Mouse (Mus musculus): ENCODE data around the gene Zfp553. TPM values are rescaled to one million over a fixed set of nuclear protein-coding genes. Genes with fewer than 3 reads are reported as not detected.

Zfp553 gene
- polyA plus RNA-seq, 1 experiment from 2014 or later: 7.4 TPM

- peak; percentile 34 for TF ChIP-seq CTCF (IDR thresholded peaks at IDR 0.05; ENCODE audit: low read depth)
- H3K27me3 ChIP-seq (replicated peaks; ENCODE audit: control insufficient read depth, insufficient read depth, low read length): no peaks in the 10 kb centered on the region
- peaks cover 6% of the 10 kb centered on the region; the same call in 1 of the 2 replicates for H3K36me3 ChIP-seq (ENCODE audit: control insufficient read depth, insufficient read depth)
- H3K4me2 ChIP-seq (replicated peaks; ENCODE audit: low read depth): peak overlapping the region; percentile 88
- no peaks in the 10 kb centered on the region for H3K4me1 ChIP-seq (replicated peaks; ENCODE audit: control insufficient read depth, insufficient read depth, low read length)
- H3K27ac ChIP-seq (ENCODE audit: low read depth, low read length): no peak overlapping the region
- H3K9me3 ChIP-seq (ENCODE audit: control insufficient read depth): no peaks in the 10 kb centered on the region
- H3K4me3 ChIP-seq (ENCODE audit: low read depth, low read length): no peak overlapping the region; the same call in 1 of the 2 replicates
- H3K9ac ChIP-seq (ENCODE audit: low read depth, low read length): no peak overlapping the region
- no peak for ATAC-seq
- WGBS: 59% methylated on average over 8 of the region's 8 CpGs
These were observed 26.5 kb downstream of the Zfp553 start for GRCm38 (mm10) chr7:127259186-127259905.

- H3K27me3 ChIP-seq (replicated peaks; ENCODE audit: control insufficient read depth, insufficient read depth, low read length): no peaks in the 10 kb centered on the region
- under 1% methylated on average over 50 of the region's 50 CpGs for whole genome bisulfite sequencing
- H3K4me2 ChIP-seq (replicated peaks; ENCODE audit: low read depth): peak within 1 kb of the TSS; percentile 88
- peak; percentile 92 for TF ChIP-seq CTCF (IDR thresholded peaks at IDR 0.05; ENCODE audit: low read depth)
- H3K9ac ChIP-seq (ENCODE audit: low read depth, low read length): peak within 1 kb of the TSS; percentile 53
- peak within 1 kb of the TSS; percentile 72 for H3K4me3 ChIP-seq (ENCODE audit: low read depth, low read length)
- H3K9me3 ChIP-seq (ENCODE audit: control insufficient read depth): no peaks in the 10 kb centered on the region
- H3K36me3 ChIP-seq (ENCODE audit: control insufficient read depth, insufficient read depth): peaks cover 6% of the 10 kb centered on the region; the same call in 1 of the 2 replicates
- ATAC-seq: peak; percentile 97
- peak within 1 kb of the TSS; percentile 35; the same call in 1 of the 2 replicates for H3K27ac ChIP-seq (ENCODE audit: low read depth, low read length)
- no peaks in the 10 kb centered on the region for H3K4me1 ChIP-seq (replicated peaks; ENCODE audit: control insufficient read depth, insufficient read depth, low read length)
These were observed 27.6 kb downstream of the Zfp553 start, which contains the start of gene Dctpp1 for GRCm38 (mm10) chr7:127260309-127261111. TSS of gene Dctpp1 (minus strand) at chr7:127260709.

GRCm38 (mm10) chr7:127262218-127262961, 29.5 kb downstream of the Zfp553 start:
- no peak for TF ChIP-seq CTCF (IDR thresholded peaks at IDR 0.05; ENCODE audit: low read depth)
- peaks cover under 1% of the 10 kb centered on the region; the same call in 1 of the 2 replicates for H3K36me3 ChIP-seq (ENCODE audit: control insufficient read depth, insufficient read depth)
- H3K27me3 ChIP-seq (replicated peaks; ENCODE audit: control insufficient read depth, insufficient read depth, low read length): no peaks in the 10 kb centered on the region
- H3K4me2 ChIP-seq (replicated peaks; ENCODE audit: low read depth): no peak overlapping the region
- H3K27ac ChIP-seq (ENCODE audit: low read depth, low read length): no peak overlapping the region
- H3K4me1 ChIP-seq (replicated peaks; ENCODE audit: control insufficient read depth, insufficient read depth, low read length): no peaks in the 10 kb centered on the region
- H3K9me3 ChIP-seq (ENCODE audit: control insufficient read depth): no peaks in the 10 kb centered on the region
- no peak overlapping the region for H3K4me3 ChIP-seq (ENCODE audit: low read depth, low read length)
- no peak overlapping the region for H3K9ac ChIP-seq (ENCODE audit: low read depth, low read length)
- 74% methylated on average over 10 of the region's 10 CpGs for WGBS
- no peak for ATAC-seq

GRCm38 (mm10) chr7:127263526-127263925, 30.7 kb downstream of the Zfp553 start:
- H3K4me3 ChIP-seq (ENCODE audit: low read depth, low read length): no peak overlapping the region
- H3K36me3 ChIP-seq (ENCODE audit: control insufficient read depth, insufficient read depth): no peaks in the 10 kb centered on the region
- no peak overlapping the region for H3K4me2 ChIP-seq (replicated peaks; ENCODE audit: low read depth)
- no peaks in the 10 kb centered on the region for H3K27me3 ChIP-seq (replicated peaks; ENCODE audit: control insufficient read depth, insufficient read depth, low read length)
- H3K27ac ChIP-seq (ENCODE audit: low read depth, low read length): no peak overlapping the region
- 91% methylated on average over 3 of the region's 3 CpGs for WGBS
- no peak for ATAC-seq
- no peak overlapping the region for H3K9ac ChIP-seq (ENCODE audit: low read depth, low read length)
- no peaks in the 10 kb centered on the region for H3K4me1 ChIP-seq (replicated peaks; ENCODE audit: control insufficient read depth, insufficient read depth, low read length)
- 0 out of 2 replicates have a peak, but pooled peaks have one; percentile 8 for TF ChIP-seq CTCF (IDR thresholded peaks at IDR 0.05; ENCODE audit: low read depth)
- H3K9me3 ChIP-seq (ENCODE audit: control insufficient read depth): no peaks in the 10 kb centered on the region

- 71% methylated on average over 2 of the region's 2 CpGs for WGBS
- ATAC-seq: peak; percentile 7; the same call in 1 of the 2 replicates
- Histone ChIP-seq H3K27ac (ENCODE audit: low read depth, low read length) (peak overlapping the region; percentile 66; the same call in 1 of the 2 replicates), H3K4me3 (ENCODE audit: low read depth, low read length) (no peak overlapping the region), H3K9me3 (ENCODE audit: control insufficient read depth) (no peaks in the 10 kb centered on the region), H3K27me3 (replicated peaks; ENCODE audit: control insufficient read depth, insufficient read depth, low read length) (no peaks in the 10 kb centered on the region), H3K9ac (ENCODE audit: low read depth, low read length) (no peak overlapping the region), H3K36me3 (ENCODE audit: control insufficient read depth, insufficient read depth) (peaks cover 12% of the 10 kb centered on the region), H3K4me2 (replicated peaks; ENCODE audit: low read depth) (0 out of 2 replicates have a peak overlapping the region, but pooled peaks have one; percentile 89), H3K4me1 (replicated peaks; ENCODE audit: control insufficient read depth, insufficient read depth, low read length) (no peaks in the 10 kb centered on the region; the same call in 1 of the 2 replicates)
- TF ChIP-seq CTCF (IDR thresholded peaks at IDR 0.05; ENCODE audit: low read depth): peak; percentile 12; the same call in 1 of the 2 replicates
These were observed 37.4 kb downstream of the Zfp553 start for GRCm38 (mm10) chr7:127270256-127270655.

Data from intestine, postnatal 0 days (tissue).